8 mouse cellular contexts compared by ENCODE assay signal in the genomic region with DNA sequence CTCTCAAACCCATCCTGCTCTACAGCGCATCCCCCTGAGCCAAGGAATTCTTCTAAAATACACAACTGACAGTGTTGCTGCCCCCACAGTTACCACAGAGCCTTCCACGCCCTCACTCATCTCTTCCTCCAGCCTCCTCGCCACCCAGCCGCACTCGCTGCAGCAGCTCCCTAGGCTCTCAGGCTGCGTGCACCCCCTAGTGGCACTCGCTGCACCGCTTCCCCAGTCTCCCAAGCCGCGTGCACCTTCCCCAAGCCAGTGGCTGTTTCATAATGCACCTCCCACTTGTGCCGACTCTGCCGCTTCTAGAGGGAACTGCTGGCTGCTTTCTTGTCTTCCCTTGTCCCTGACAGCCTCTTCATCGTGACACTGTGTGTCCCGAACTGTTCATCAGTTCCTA.
DNase-seq lines count a peak whose midpoint lies in the region; ATAC-seq and TF ChIP-seq lines count a peak whose summit lies in the region.

No protein-coding gene starts in this region.

- peaks cover 37% of the 10 kb centered on the region for H3K4me1 ChIP-seq in lung, embryonic 15.5 days
- H3K4me1 ChIP-seq in olfactory bulb, adult 2 months (ENCODE audit: control insufficient read depth, insufficient read depth, low read length), result peaks cover 19% of the 10 kb centered on the region

- no peaks in the 10 kb centered on the region for H3K36me3 ChIP-seq in lung, embryonic 15.5 days

- peaks cover 14% of the 10 kb centered on the region; the same call in 1 of the 2 replicates for H3K27me3 ChIP-seq in lung, embryonic 15.5 days

- no peak overlapping the region for H3K27ac ChIP-seq in lung, embryonic 15.5 days
- 0 out of 2 replicates have a peak overlapping the region, but pooled peaks have one; percentile 16 for H3K27ac ChIP-seq in olfactory bulb, adult 2 months (ENCODE audit: insufficient read depth, low read depth, low read length)

- WGBS in lung, embryonic 15.5 days, result 4% methylated on average over 14 of the region's 14 CpGs
- WGBS in olfactory bulb, adult 2 months, result 3% methylated on average over 14 of the region's 14 CpGs

- TF ChIP-seq POLR2A in olfactory bulb, adult 2 months (IDR thresholded peaks at IDR 0.05; ENCODE audit: insufficient read depth, low read depth, low read length), result no peak

- H3K9me3 ChIP-seq in lung, embryonic 15.5 days, result no peaks in the 10 kb centered on the region

- peak overlapping the region; percentile 48 for H3K4me2 ChIP-seq in lung, embryonic 15.5 days

- peak; percentile 82 for DNase-seq in NIH3T3 (ENCODE audit: low read depth)
- DNase-seq in cerebellum, adult 8-10 months, result peak; percentile 50
- DNase-seq in heart, postnatal 4 days, result peak; percentile 75
- peak; percentile 75 to 77 for DNase-seq in layer of hippocampus, postnatal 10 days (ENCODE audit: low spot score in 2 of 2)
- DNase-seq in thymus, postnatal 4 days, result peak; percentile 81

- peak; percentile 82 for TF ChIP-seq CTCF in olfactory bulb, adult 2 months (IDR thresholded peaks at IDR 0.05; ENCODE audit: insufficient read depth, low read depth, low read length)

- H3K9ac ChIP-seq in lung, embryonic 15.5 days, result 0 out of 2 replicates have a peak overlapping the region, but pooled peaks have one; percentile 6

- peak; percentile 81 for ATAC-seq in frontal cortex, adult (ENCODE audit: low TSS enrichment)
- ATAC-seq in lung, embryonic 15.5 days (ENCODE audit: borderline replicate concordance, extremely low read depth, low FRiP score, low TSS enrichment), result peak; percentile 46; the same call in 1 of the 2 replicates

- peak overlapping the region; percentile 13; the same call in 1 of the 2 replicates for H3K4me3 ChIP-seq in lung, embryonic 15.5 days
- H3K4me3 ChIP-seq in olfactory bulb, adult 2 months (ENCODE audit: insufficient read depth, low read depth, low read length), result no peak overlapping the region
